Mouse (Mus musculus): ENCODE results near the gene Spata1.

DNA sequence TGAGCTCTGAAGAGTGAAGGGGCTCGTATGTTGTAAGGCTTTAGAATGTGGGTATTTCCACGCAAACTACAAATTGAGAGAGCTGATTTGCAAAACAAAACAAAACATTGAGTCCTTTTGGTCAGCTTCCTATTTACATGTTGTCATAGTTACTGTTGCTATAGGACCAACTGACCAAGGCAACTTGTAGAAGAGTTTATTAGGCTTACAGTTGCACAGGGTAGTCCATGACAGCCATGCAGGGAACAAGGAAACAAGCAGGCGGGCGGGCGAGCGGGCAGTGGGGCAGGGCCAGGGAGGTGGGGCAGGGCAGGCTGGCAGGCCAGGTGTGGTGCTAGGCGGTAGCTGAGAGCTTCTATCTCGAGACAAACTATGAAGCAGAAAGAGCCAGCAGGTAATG, 73.1 kb downstream of the Spata1 start:
- TF ChIP-seq POLR2AphosphoS5 (IDR thresholded peaks at IDR 0.05; ENCODE audit: insufficient replicate concordance, low read depth, low read length) (no peak), CTCF (IDR thresholded peaks at IDR 0.05; ENCODE audit: low read depth, low read length) (no peak), GATA1 (IDR thresholded peaks at IDR 0.05; ENCODE audit: borderline replicate concordance, low read length) (no peak), GATA2 (IDR thresholded peaks at IDR 0.05; ENCODE audit: borderline replicate concordance, low read depth, low read length) (no peak)

Measured in G1E (cell line).